Mouse (Mus musculus): ENCODE measurements around the gene Taar7a. TPM values are rescaled to one million over a fixed set of nuclear protein-coding genes. Genes with fewer than 3 reads are reported as not detected.

Taar7a gene
- polyA plus RNA-seq, 1 experiment from 2014 or later, result not detected

DNA sequence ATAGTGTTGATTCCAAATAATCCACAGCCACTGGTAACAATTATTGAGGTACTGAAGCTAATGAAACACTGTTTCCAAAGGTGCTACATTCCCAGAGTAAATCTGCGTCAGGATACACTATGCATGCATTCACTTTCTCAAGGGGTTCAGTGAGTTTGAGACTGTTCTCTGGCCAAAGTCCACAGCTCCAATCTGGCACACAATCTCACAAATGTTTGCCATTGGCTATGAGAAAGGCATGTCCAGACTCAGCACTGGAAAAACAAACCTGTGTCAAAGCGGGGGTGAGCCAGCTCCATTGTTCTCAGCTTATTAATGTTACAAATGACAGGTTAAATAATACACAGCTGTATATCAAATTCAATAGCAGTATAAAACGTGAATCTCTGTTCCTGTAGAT is 34.2 kb downstream of the Taar7a start:
- Histone ChIP-seq H3K4me1 (ENCODE audit: control insufficient read depth, insufficient read depth, low read length) (no peaks in the 10 kb centered on the region), H3K27ac (ENCODE audit: low read depth, low read length) (no peak overlapping the region), H3K36me3 (ENCODE audit: control insufficient read depth, insufficient read depth, low read length) (no peaks in the 10 kb centered on the region), H3K9me3 (ENCODE audit: control insufficient read depth, low read length) (no peaks in the 10 kb centered on the region), H3K4me2 (ENCODE audit: low read depth, low read length) (no peak overlapping the region), H3K9ac (replicated peaks; ENCODE audit: low read depth, low read length) (no peak overlapping the region), H3K4me3 (ENCODE audit: low read depth, low read length) (no peak overlapping the region), H3K27me3 (ENCODE audit: control insufficient read depth, insufficient read depth, low read length) (no peaks in the 10 kb centered on the region)
- WGBS, result 71% methylated on average over 3 of the region's 3 CpGs
- ATAC-seq (ENCODE audit: low read depth), result no peak

DNA sequence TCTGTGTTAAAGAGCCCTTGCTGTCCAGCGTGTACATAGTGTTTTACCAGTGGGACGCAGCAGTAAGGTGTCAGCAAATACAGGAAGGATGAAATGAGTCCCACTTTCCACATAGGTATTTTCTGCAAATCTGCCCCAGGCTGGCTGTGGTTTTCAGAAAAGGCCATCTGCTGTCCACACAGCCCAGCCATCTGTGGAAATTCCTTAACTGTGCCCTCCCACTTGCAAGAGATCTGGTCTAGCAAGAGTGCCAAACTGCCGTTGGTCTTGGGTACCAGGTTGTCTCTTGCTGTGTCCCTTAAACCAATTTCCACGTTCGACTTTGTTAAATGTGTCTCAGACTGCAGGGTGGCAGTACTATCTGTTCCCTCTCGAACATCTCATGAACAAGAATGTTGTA is 41.6 kb downstream of the Taar7a start:
- no peaks in the 10 kb centered on the region for H3K9me3 ChIP-seq (ENCODE audit: control insufficient read depth, low read length)
- no peak overlapping the region for H3K4me2 ChIP-seq (ENCODE audit: low read depth, low read length)
- no peak overlapping the region for H3K9ac ChIP-seq (replicated peaks; ENCODE audit: low read depth, low read length)
- no peaks in the 10 kb centered on the region for H3K36me3 ChIP-seq (ENCODE audit: control insufficient read depth, insufficient read depth, low read length)
- H3K4me3 ChIP-seq (ENCODE audit: low read depth, low read length), result no peak overlapping the region
- H3K27ac ChIP-seq (ENCODE audit: low read depth, low read length), result no peak overlapping the region
- WGBS, result 85% methylated on average over 6 of the region's 6 CpGs
- H3K4me1 ChIP-seq (ENCODE audit: control insufficient read depth, insufficient read depth, low read length), result no peaks in the 10 kb centered on the region
- no peaks in the 10 kb centered on the region for H3K27me3 ChIP-seq (ENCODE audit: control insufficient read depth, insufficient read depth, low read length)
- no peak for ATAC-seq (ENCODE audit: low read depth)

DNA sequence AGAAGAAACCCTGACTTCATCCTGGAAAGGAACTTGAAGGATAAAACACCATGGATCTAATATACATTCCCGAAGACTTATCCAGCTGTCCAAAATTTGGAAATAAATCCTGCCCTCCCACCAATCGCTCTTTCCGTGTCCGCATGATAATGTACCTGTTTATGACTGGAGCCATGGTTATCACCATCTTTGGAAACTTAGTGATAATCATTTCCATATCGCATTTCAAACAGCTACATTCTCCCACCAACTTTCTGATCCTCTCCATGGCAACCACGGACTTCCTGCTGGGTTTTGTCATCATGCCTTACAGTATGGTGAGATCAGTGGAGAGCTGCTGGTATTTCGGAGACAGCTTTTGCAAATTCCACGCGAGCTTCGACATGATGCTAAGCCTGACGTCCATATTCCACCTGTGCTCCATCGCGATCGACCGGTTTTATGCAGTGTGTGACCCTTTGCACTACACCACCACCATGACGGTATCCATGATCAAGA is 43.7 kb downstream of the Taar7a start, which contains the start of gene Taar3:
Gene Taar3, plus strand, starts transcription at position 51 of the 498 bp plus-strand sequence.
- H3K27ac ChIP-seq (ENCODE audit: low read depth, low read length), result no peak within 1 kb of the TSS
- H3K4me2 ChIP-seq (ENCODE audit: low read depth, low read length), result no peak within 1 kb of the TSS
- no peak within 1 kb of the TSS for H3K9ac ChIP-seq (replicated peaks; ENCODE audit: low read depth, low read length)
- no peak within 1 kb of the TSS for H3K4me3 ChIP-seq (ENCODE audit: low read depth, low read length)
- ATAC-seq (ENCODE audit: low read depth), result no peak
- no peaks in the 10 kb centered on the region for H3K36me3 ChIP-seq (ENCODE audit: control insufficient read depth, insufficient read depth, low read length)
- 85% methylated on average over 16 of the region's 16 CpGs for WGBS
- no peaks in the 10 kb centered on the region for H3K9me3 ChIP-seq (ENCODE audit: control insufficient read depth, low read length)
- no peaks in the 10 kb centered on the region for H3K4me1 ChIP-seq (ENCODE audit: control insufficient read depth, insufficient read depth, low read length)
- no peaks in the 10 kb centered on the region for H3K27me3 ChIP-seq (ENCODE audit: control insufficient read depth, insufficient read depth, low read length)

DNA sequence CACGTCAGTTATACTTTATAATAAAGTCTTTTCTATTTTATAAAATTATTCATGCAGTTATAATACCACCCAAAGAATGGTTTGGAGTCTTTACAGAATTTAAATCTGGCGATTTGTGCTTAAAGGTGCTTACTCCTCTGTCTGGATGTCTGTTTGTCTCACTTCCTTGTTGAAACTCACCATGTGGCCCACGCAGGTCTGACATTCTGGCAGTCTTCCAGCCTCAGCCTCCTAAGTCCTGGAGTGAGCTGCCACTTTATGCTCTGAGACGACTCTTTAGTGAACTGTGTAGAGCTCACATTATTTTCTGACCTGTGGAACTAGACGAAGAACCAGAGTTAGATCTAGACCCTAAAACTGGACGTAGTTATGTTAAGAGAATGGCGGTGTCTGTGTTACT is 45.3 kb downstream of the Taar7a start:
- H3K9me3 ChIP-seq (ENCODE audit: control insufficient read depth, low read length), result no peaks in the 10 kb centered on the region
- no peak overlapping the region for H3K4me3 ChIP-seq (ENCODE audit: low read depth, low read length)
- no peaks in the 10 kb centered on the region for H3K4me1 ChIP-seq (ENCODE audit: control insufficient read depth, insufficient read depth, low read length)
- no peaks in the 10 kb centered on the region for H3K36me3 ChIP-seq (ENCODE audit: control insufficient read depth, insufficient read depth, low read length)
- no peak for ATAC-seq (ENCODE audit: low read depth)
- WGBS, result 74% methylated on average over 7 of the region's 7 CpGs
- no peak overlapping the region for H3K9ac ChIP-seq (replicated peaks; ENCODE audit: low read depth, low read length)
- no peaks in the 10 kb centered on the region for H3K27me3 ChIP-seq (ENCODE audit: control insufficient read depth, insufficient read depth, low read length)
- H3K4me2 ChIP-seq (ENCODE audit: low read depth, low read length), result no peak overlapping the region
- H3K27ac ChIP-seq (ENCODE audit: low read depth, low read length), result no peak overlapping the region

DNA sequence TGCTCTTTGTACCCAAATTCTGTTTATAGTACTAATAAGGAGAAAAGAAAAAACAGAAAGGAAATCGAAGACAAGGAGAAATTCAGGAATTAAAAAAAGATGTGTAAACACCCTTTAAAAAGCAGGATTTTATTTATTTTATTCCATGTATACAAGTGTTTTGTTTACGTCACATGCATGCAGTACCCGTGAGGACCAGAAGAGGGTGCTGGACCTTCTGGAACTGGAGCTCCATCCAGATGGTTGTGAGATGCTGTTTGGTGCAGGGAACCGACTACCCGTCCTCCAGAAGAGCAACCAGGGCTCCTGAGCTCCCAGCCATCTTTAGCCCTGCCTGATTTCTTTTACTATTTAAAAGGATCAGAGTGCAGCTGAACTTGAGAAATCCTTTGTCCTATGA is 50.8 kb downstream of the Taar7a start:
- no peak overlapping the region for H3K4me2 ChIP-seq (ENCODE audit: low read depth, low read length)
- H3K27ac ChIP-seq (ENCODE audit: low read depth, low read length), result no peak overlapping the region
- no peaks in the 10 kb centered on the region for H3K36me3 ChIP-seq (ENCODE audit: control insufficient read depth, insufficient read depth, low read length)
- H3K27me3 ChIP-seq (ENCODE audit: control insufficient read depth, insufficient read depth, low read length), result no peaks in the 10 kb centered on the region
- no peak overlapping the region for H3K4me3 ChIP-seq (ENCODE audit: low read depth, low read length)
- H3K9ac ChIP-seq (replicated peaks; ENCODE audit: low read depth, low read length), result no peak overlapping the region
- no peaks in the 10 kb centered on the region for H3K4me1 ChIP-seq (ENCODE audit: control insufficient read depth, insufficient read depth, low read length)
- no peaks in the 10 kb centered on the region for H3K9me3 ChIP-seq (ENCODE audit: control insufficient read depth, low read length)
- 76% methylated on average over 5 of the region's 5 CpGs for WGBS
- ATAC-seq (ENCODE audit: low read depth), result no peak

Other genes starting within 250 kb of the Taar7a start
- gene Rps12, start 206.2 kb downstream of the Taar7a start, polyA plus RNA-seq (2014; fragmentation: Nextera tagmentation; extraction: Ambion mirVana), result 99.8 and 115 TPM in 2 replicates
- 21.5 and 26.8 TPM in 2 replicates for gene Slc18b1, start 196.5 kb downstream of the Taar7a start, polyA plus RNA-seq (2014; fragmentation: Nextera tagmentation; extraction: Ambion mirVana)
- gene Vnn3, start 142.0 kb downstream of the Taar7a start, polyA plus RNA-seq (2014; fragmentation: Nextera tagmentation; extraction: Ambion mirVana), result not detected in 2 replicates
- 0.21 and 0.29 TPM in 2 replicates for gene Vnn1, start 98.8 kb downstream of the Taar7a start, polyA plus RNA-seq (2014; fragmentation: Nextera tagmentation; extraction: Ambion mirVana)
- not detected in 2 replicates for gene Taar1, start 73.1 kb downstream of the Taar7a start, polyA plus RNA-seq (2014; fragmentation: Nextera tagmentation; extraction: Ambion mirVana)
- 0.27 TPM in 1 of 2 replicates, not detected in the other for gene Taar2, start 54.9 kb downstream of the Taar7a start, polyA plus RNA-seq (2014; fragmentation: Nextera tagmentation; extraction: Ambion mirVana)
- gene Taar3, start 43.9 kb downstream of the Taar7a start, polyA plus RNA-seq (2014; fragmentation: Nextera tagmentation; extraction: Ambion mirVana), result not detected in 2 replicates
- not detected in 2 replicates for gene Taar4, start 33.0 kb downstream of the Taar7a start, polyA plus RNA-seq (2014; fragmentation: Nextera tagmentation; extraction: Ambion mirVana)
- gene Taar5, start 22.8 kb downstream of the Taar7a start, polyA plus RNA-seq (2014; fragmentation: Nextera tagmentation; extraction: Ambion mirVana), result 0.27 TPM in 1 of 2 replicates, not detected in the other
- gene Taar6, start 7.8 kb downstream of the Taar7a start, polyA plus RNA-seq (2014; fragmentation: Nextera tagmentation; extraction: Ambion mirVana), result not detected in 2 replicates
- gene Taar7b, start 6.5 kb upstream of the Taar7a start, polyA plus RNA-seq (2014; fragmentation: Nextera tagmentation; extraction: Ambion mirVana), result not detected in 2 replicates
- gene Taar7d, start 33.7 kb upstream of the Taar7a start, polyA plus RNA-seq (2014; fragmentation: Nextera tagmentation; extraction: Ambion mirVana), result not detected in 2 replicates
- not detected in 2 replicates for gene Taar7e, start 44.1 kb upstream of the Taar7a start, polyA plus RNA-seq (2014; fragmentation: Nextera tagmentation; extraction: Ambion mirVana)
- not detected in 2 replicates for gene Taar7f, start 56.0 kb upstream of the Taar7a start, polyA plus RNA-seq (2014; fragmentation: Nextera tagmentation; extraction: Ambion mirVana)
- gene Taar8a, start 83.0 kb upstream of the Taar7a start, polyA plus RNA-seq (2014; fragmentation: Nextera tagmentation; extraction: Ambion mirVana), result not detected in 2 replicates
- gene Taar8b, start 98.8 kb upstream of the Taar7a start, polyA plus RNA-seq (2014; fragmentation: Nextera tagmentation; extraction: Ambion mirVana), result not detected in 2 replicates
- gene Taar8c, start 108.4 kb upstream of the Taar7a start, polyA plus RNA-seq (2014; fragmentation: Nextera tagmentation; extraction: Ambion mirVana), result not detected in 2 replicates
- not detected in 2 replicates for gene Taar9, start 116.1 kb upstream of the Taar7a start, polyA plus RNA-seq (2014; fragmentation: Nextera tagmentation; extraction: Ambion mirVana)
- gene Stx7, start 155.8 kb upstream of the Taar7a start, polyA plus RNA-seq (2014; fragmentation: Nextera tagmentation; extraction: Ambion mirVana), result 310 and 368 TPM in 2 replicates
- 4.0 and 9.9 TPM in 2 replicates for gene Moxd1, start 230.0 kb upstream of the Taar7a start, polyA plus RNA-seq (2014; fragmentation: Nextera tagmentation; extraction: Ambion mirVana)

Data from neural tube, embryonic 14.5 days (tissue).